Mouse (Mus musculus) frontal cortex, postnatal 10 days (tissue): ENCODE results near the gene March11.

Source experiments
- DNase-seq, 2 experiments: peaks; one replicate each; pipeline ENCODE4 v3.0.0; 2022; ENCODE audit warnings: low spot score in 2 of 2, mixed read lengths in 1 of 2

The March11 gene

GRCm38 (mm10) chr15:26374232-26374631 is 65.4 kb downstream of the March11 start:
- no peak for DNase-seq

GRCm38 (mm10) chr15:26374946-26375345 is 66.1 kb downstream of the March11 start:
- DNase-seq = no peak

GRCm38 (mm10) chr15:26377355-26377754 is 68.5 kb downstream of the March11 start:
- DNase-seq = no peak

GRCm38 (mm10) chr15:26378879-26379278 is 70.0 kb downstream of the March11 start:
- no peak for DNase-seq

GRCm38 (mm10) chr15:26379831-26380230 is 71.0 kb downstream of the March11 start:
- DNase-seq = no peak

- DNase-seq = no peak
These were observed 72.0 kb downstream of the March11 start for GRCm38 (mm10) chr15:26380844-26381243.

GRCm38 (mm10) chr15:26390001-26390400 is 81.2 kb downstream of the March11 start:
- DNase-seq = no peak

- no peak for DNase-seq
These were observed 87.7 kb downstream of the March11 start for GRCm38 (mm10) chr15:26396556-26396955.

- DNase-seq = no peak
These were observed 116.4 kb downstream of the March11 start for GRCm38 (mm10) chr15:26425284-26425683.

GRCm38 (mm10) chr15:26426231-26426630 is 117.4 kb downstream of the March11 start:
- DNase-seq = no peak

GRCm38 (mm10) chr15:26430565-26430964 is 121.7 kb downstream of the March11 start:
- no peak for DNase-seq

- DNase-seq = no peak
These were observed 123.8 kb downstream of the March11 start for GRCm38 (mm10) chr15:26432676-26433075.

GRCm38 (mm10) chr15:26435725-26436124 is 126.9 kb downstream of the March11 start:
- DNase-seq = no peak

GRCm38 (mm10) chr15:26437113-26437512 is 128.3 kb downstream of the March11 start:
- DNase-seq = no peak
